In the genomic region with DNA sequence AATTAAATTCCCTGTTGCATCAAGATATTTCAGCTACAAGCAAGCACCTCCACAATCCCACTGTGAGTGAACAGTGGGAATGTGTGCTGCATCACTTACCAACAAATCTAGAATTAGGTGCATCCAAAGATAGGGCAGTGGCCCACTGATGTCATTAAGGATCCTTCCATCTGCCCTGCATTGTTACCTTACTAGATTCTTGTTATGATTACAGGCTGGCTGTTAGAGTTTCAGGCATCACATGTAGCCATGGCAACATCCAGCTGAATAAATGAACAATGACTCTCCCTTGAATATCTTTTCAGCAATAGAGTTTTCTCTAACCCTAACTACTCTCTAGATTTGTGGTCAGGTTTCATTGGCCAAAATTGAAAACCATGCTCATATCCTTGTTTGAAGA, we compare ENCODE assay signal across 10 mouse cellular contexts.
DNase-seq lines count a peak whose midpoint lies in the region; ATAC-seq and TF ChIP-seq lines count a peak whose summit lies in the region.
"Had no signal": no experiment of that assay in that cellular context is flagged by ENCODE, and none has a peak within 500 bp of the region (broad histone marks: within the 10 kb centered on the region; RNA-seq: fewer than 3 reads in every experiment).

No protein-coding gene starts in this region.

- TF ChIP-seq POLR2A in lung, adult 2 months (IDR thresholded peaks at IDR 0.05; ENCODE audit: borderline replicate concordance, extremely low read depth, low read depth, low read length): no peak

- ATAC-seq in lung, embryonic 14.5 days (ENCODE audit: insufficient read depth): peak; percentile 62; the same call in 1 of the 2 replicates
- peak; percentile 65; the same call in 1 of the 2 replicates for ATAC-seq in forebrain, postnatal 0 days
- peak; percentile 47 for ATAC-seq in midbrain, embryonic 13.5 days
- no peak for ATAC-seq in kidney, embryonic 14.5 days (ENCODE audit: low FRiP score, low TSS enrichment)

- 0 out of 2 replicates have a peak, but pooled peaks cover 3% of the 10 kb centered on the region for H3K4me1 ChIP-seq in lung, embryonic 14.5 days (ENCODE audit: insufficient read depth)
- no peaks in the 10 kb centered on the region; the same call in 1 of the 2 replicates for H3K4me1 ChIP-seq in lung, adult 2 months (ENCODE audit: control insufficient read depth, insufficient read depth, low read length)
- 0 out of 2 replicates have a peak, but pooled peaks cover 8% of the 10 kb centered on the region for H3K4me1 ChIP-seq in forebrain, postnatal 0 days (ENCODE audit: insufficient read depth)
- H3K4me1 ChIP-seq in midbrain, embryonic 13.5 days (replicated peaks): peaks cover 10% of the 10 kb centered on the region
- H3K4me1 ChIP-seq in kidney, embryonic 14.5 days (ENCODE audit: control insufficient read depth, insufficient read depth, low read length): no peaks in the 10 kb centered on the region
- H3K4me1 ChIP-seq: heart, embryonic 13.5 days had no signal

- no peak for DNase-seq in lung, embryonic 14.5 days
- DNase-seq in lung, adult 2 months: no peak
- DNase-seq in forebrain, postnatal 0 days: peak; percentile 45
- DNase-seq in telencephalon, adult 2 months (ENCODE audit: low read depth, low spot score): peak; percentile 12
- no peak for DNase-seq in adrenal gland, postnatal 25 days
- DNase-seq: gastrocnemius, postnatal 10 days had no signal

- no peaks in the 10 kb centered on the region for H3K36me3 ChIP-seq in lung, embryonic 14.5 days (ENCODE audit: insufficient read depth)
- H3K36me3 ChIP-seq in forebrain, postnatal 0 days (ENCODE audit: insufficient read depth): no peaks in the 10 kb centered on the region
- H3K36me3 ChIP-seq in midbrain, embryonic 13.5 days: no peaks in the 10 kb centered on the region
- H3K36me3 ChIP-seq in kidney, embryonic 14.5 days (ENCODE audit: control insufficient read depth, insufficient read depth, low read length): no peaks in the 10 kb centered on the region
- H3K36me3 ChIP-seq: heart, embryonic 13.5 days had no signal

- no peak overlapping the region for H3K9ac ChIP-seq in lung, embryonic 14.5 days
- H3K9ac ChIP-seq in forebrain, postnatal 0 days: no peak overlapping the region
- H3K9ac ChIP-seq in midbrain, embryonic 13.5 days (replicated peaks): no peak overlapping the region
- no peak overlapping the region for H3K9ac ChIP-seq in kidney, embryonic 14.5 days (ENCODE audit: low read depth, low read length)
- H3K9ac ChIP-seq: heart, embryonic 13.5 days had no signal

- H3K9me3 ChIP-seq in lung, embryonic 14.5 days (ENCODE audit: low read depth, low read length): no peaks in the 10 kb centered on the region
- H3K9me3 ChIP-seq in forebrain, postnatal 0 days (ENCODE audit: low read length): no peaks in the 10 kb centered on the region
- H3K9me3 ChIP-seq in midbrain, embryonic 13.5 days: no peaks in the 10 kb centered on the region
- no peaks in the 10 kb centered on the region for H3K9me3 ChIP-seq in kidney, embryonic 14.5 days (ENCODE audit: control insufficient read depth, low read length)
- H3K9me3 ChIP-seq: heart, embryonic 13.5 days had no signal

- no peak overlapping the region for H3K27ac ChIP-seq in lung, embryonic 14.5 days (ENCODE audit: low read depth)
- H3K27ac ChIP-seq in forebrain, postnatal 0 days (ENCODE audit: low read depth, low read length): no peak overlapping the region
- H3K27ac ChIP-seq in midbrain, embryonic 13.5 days: peak overlapping the region; percentile 58; the same call in 1 of the 2 replicates
- H3K27ac ChIP-seq in kidney, embryonic 14.5 days (ENCODE audit: low read depth, low read length): no peak overlapping the region
- H3K27ac ChIP-seq: heart, embryonic 13.5 days; kidney, postnatal 0 days had no signal

- no peaks in the 10 kb centered on the region for H3K27me3 ChIP-seq in lung, embryonic 14.5 days (ENCODE audit: insufficient read depth, low read length)
- H3K27me3 ChIP-seq in forebrain, postnatal 0 days (ENCODE audit: insufficient read depth, low read length): no peaks in the 10 kb centered on the region
- no peaks in the 10 kb centered on the region for H3K27me3 ChIP-seq in midbrain, embryonic 13.5 days
- H3K27me3 ChIP-seq in kidney, embryonic 14.5 days (ENCODE audit: control insufficient read depth, insufficient read depth, low read length): no peaks in the 10 kb centered on the region
- H3K27me3 ChIP-seq: heart, embryonic 13.5 days had no signal

- TF ChIP-seq CTCF in lung, embryonic 14.5 days (IDR thresholded peaks at IDR 0.05; ENCODE audit: low read depth): no peak
- no peak for TF ChIP-seq CTCF in lung, adult 2 months (IDR thresholded peaks at IDR 0.05; ENCODE audit: insufficient read depth, low read length)
- no peak for TF ChIP-seq CTCF in forebrain, postnatal 0 days (IDR thresholded peaks at IDR 0.05; ENCODE audit: low read depth)

- H3K4me2 ChIP-seq in lung, embryonic 14.5 days: no peak overlapping the region
- H3K4me2 ChIP-seq in forebrain, postnatal 0 days (ENCODE audit: low read depth): no peak overlapping the region
- H3K4me2 ChIP-seq in midbrain, embryonic 13.5 days (replicated peaks): no peak overlapping the region
- H3K4me2 ChIP-seq in kidney, embryonic 14.5 days (replicated peaks; ENCODE audit: low read depth, low read length): no peak overlapping the region
- H3K4me2 ChIP-seq: heart, embryonic 13.5 days had no signal

- no peak overlapping the region for H3K4me3 ChIP-seq in lung, embryonic 14.5 days (ENCODE audit: low read depth, low read length)
- no peak overlapping the region for H3K4me3 ChIP-seq in lung, adult 2 months (replicated peaks; ENCODE audit: extremely low read depth, low read depth, low read length)
- H3K4me3 ChIP-seq in forebrain, postnatal 0 days (ENCODE audit: low read depth, low read length): no peak overlapping the region
- no peak overlapping the region for H3K4me3 ChIP-seq in midbrain, embryonic 13.5 days (replicated peaks)
- no peak overlapping the region for H3K4me3 ChIP-seq in kidney, embryonic 14.5 days (ENCODE audit: low read length)
- H3K4me3 ChIP-seq: heart, embryonic 13.5 days had no signal

Comparison
In these comparisons a context has a peak if more than half of its experiments do, and no peak if none do; other contexts are left out.
1. DNase-seq: peak in forebrain, postnatal 0 days (single experiment) and telencephalon, adult 2 months (single experiment); none in lung, embryonic 14.5 days (single experiment), lung, adult 2 months (single experiment) and adrenal gland, postnatal 25 days (single experiment).